Mouse (Mus musculus) forebrain, postnatal 0 days (tissue): ENCODE data around the gene Tmed8. TPM values are rescaled to one million over a fixed set of nuclear protein-coding genes. Genes with fewer than 3 reads are reported as not detected.
"Not testable (repeated sequence)": the region's sequence is repeated elsewhere in the genome, so short reads cannot be mapped to it uniquely, and the experiment has no call there.

Experiments
- ATAC-seq: fragments of 200-750 bp; cut with Nextera tagmentation; 2 replicates; pipeline ENCODE4 v1.8.0; 2017; ENCODE audit warnings: mild to moderate bottlenecking, moderate library complexity
- DNase-seq: peaks from one replicate; pipeline ENCODE4 v3.0.0-alpha.2; 2015
- H3K27ac ChIP-seq: fragments of 300-500 bp; sonication (generic); 2 replicates; pipeline ENCODE4 v1.5.1; 2014; ENCODE audit warnings: low read depth, mild to moderate bottlenecking, antibody characterized with exemption, low read length, moderate library complexity, mixed read lengths
- H3K27me3 ChIP-seq: fragments of 300-500 bp; sonication (generic); 2 replicates; pipeline ENCODE4 v1.6.1; 2014; ENCODE audit warnings: mild to moderate bottlenecking, low read length, mixed read lengths; ENCODE audit not compliant: insufficient read depth
- H3K36me3 ChIP-seq: fragments of 300-500 bp; sonication (generic); 2 replicates; pipeline ENCODE4 v1.6.1; 2014; ENCODE audit warnings: mild to moderate bottlenecking, moderate library complexity; ENCODE audit not compliant: insufficient read depth
- H3K4me1 ChIP-seq: fragments of 300-500 bp; sonication (generic); 2 replicates; pipeline ENCODE4 v1.6.1; 2014; ENCODE audit warnings: antibody characterized with exemption; ENCODE audit not compliant: insufficient read depth
- H3K4me2 ChIP-seq: fragments of 300-500 bp; sonication (generic); 2 replicates; pipeline ENCODE4 v1.6.1; 2014; ENCODE audit warnings: low read depth, mild to moderate bottlenecking, moderate library complexity
- H3K4me3 ChIP-seq: fragments of 300-500 bp; sonication (generic); 2 replicates; pipeline ENCODE4 v1.5.1; 2014; ENCODE audit warnings: low read depth, low read length, mixed read lengths
- H3K9ac ChIP-seq: fragments of 300-500 bp; sonication (generic); 2 replicates; pipeline ENCODE4 v1.6.1; 2014; ENCODE audit warnings: mild to moderate bottlenecking
- H3K9me3 ChIP-seq: fragments of 300-500 bp; sonication (generic); 2 replicates; pipeline ENCODE4 v1.6.1; 2016; ENCODE audit warnings: low read length
- CTCF ChIP-seq: sonication (generic); IDR thresholded peaks from 2 replicates; pipeline ENCODE4 v1.5.1; 2016; ENCODE audit warnings: antibody characterized with exemption, control low read depth, low read depth
- WGBS: fragments of 180-500 bp; shearing (Covaris S2); extraction: QIAGEN DNeasy Blood & Tissue Kit; methylation state at CpG from one replicate; pipeline ENCODE4 v1.1.7; 2014; 5-methylcytosine and 5-hydroxymethylcytosine counted together
- polyA plus RNA-seq: library from polyadenylated mRNA; unstranded; fragments of >200 nt; fragmentation: Nextera tagmentation; extraction: Ambion mirVana; gene quantifications from 2 replicates; pipeline ENCODE4 v1.2.1, GENCODE M21; 2015
- total RNA-seq: library from RNA; depleted of rRNA; stranded (reverse); fragments of >200 nt; gene quantifications from 2 replicates; pipeline ENCODE4 v1.2.3, GENCODE M21; 2014

Tmed8 gene
- total and polyA plus RNA-seq, 2 experiments from 2014 or later = 3.2 to 16.4 TPM

- no peak overlapping the region for H3K27ac ChIP-seq
- H3K4me1 ChIP-seq = no peaks in the 10 kb centered on the region
- no peak for TF ChIP-seq CTCF
- H3K27me3 ChIP-seq = no peaks in the 10 kb centered on the region
- 76% methylated on average over 1 of the region's 1 CpGs for WGBS
- DNase-seq = no peak
- no peak overlapping the region for H3K4me2 ChIP-seq
- H3K9ac ChIP-seq = no peak overlapping the region
- no peaks in the 10 kb centered on the region for H3K9me3 ChIP-seq
- ATAC-seq = no peak
- H3K36me3 ChIP-seq = peaks cover 15% of the 10 kb centered on the region; the same call in 1 of the 2 replicates
- no peak overlapping the region for H3K4me3 ChIP-seq
Observed at GRCm38 (mm10) chr12:87160310-87160709, 39.9 kb downstream of the Tmed8 start.

DNA sequence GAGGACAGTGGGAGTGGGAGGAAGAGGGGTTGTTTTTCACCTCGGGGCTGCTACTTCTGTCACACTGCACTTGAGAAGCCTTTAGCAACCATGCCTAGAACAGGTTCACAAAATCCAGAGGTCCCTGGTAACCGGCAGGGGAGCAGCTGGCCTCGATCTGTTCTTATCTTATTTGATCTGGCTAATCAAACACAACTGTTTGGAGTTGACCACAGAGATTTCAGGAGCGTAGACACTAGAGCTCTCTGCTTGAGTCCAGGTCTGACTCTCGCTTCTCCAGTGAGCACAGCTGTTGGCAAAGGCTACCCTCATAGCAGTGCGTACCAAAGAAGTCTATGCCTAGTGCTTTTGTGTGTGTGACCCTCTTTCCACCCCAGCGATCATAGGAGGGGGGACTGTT, 42.2 kb downstream of the Tmed8 start:
- 72% methylated on average over 7 of the region's 7 CpGs for WGBS
- H3K9me3 ChIP-seq = no peaks in the 10 kb centered on the region
- H3K36me3 ChIP-seq = peaks cover 10% of the 10 kb centered on the region; the same call in 1 of the 2 replicates
- ATAC-seq = no peak
- H3K9ac ChIP-seq = no peak overlapping the region
- no peaks in the 10 kb centered on the region for H3K4me1 ChIP-seq
- no peak overlapping the region for H3K4me2 ChIP-seq
- no peak overlapping the region for H3K27ac ChIP-seq
- DNase-seq = no peak
- H3K27me3 ChIP-seq = no peaks in the 10 kb centered on the region
- H3K4me3 ChIP-seq = no peak overlapping the region
- no peak for TF ChIP-seq CTCF

DNA sequence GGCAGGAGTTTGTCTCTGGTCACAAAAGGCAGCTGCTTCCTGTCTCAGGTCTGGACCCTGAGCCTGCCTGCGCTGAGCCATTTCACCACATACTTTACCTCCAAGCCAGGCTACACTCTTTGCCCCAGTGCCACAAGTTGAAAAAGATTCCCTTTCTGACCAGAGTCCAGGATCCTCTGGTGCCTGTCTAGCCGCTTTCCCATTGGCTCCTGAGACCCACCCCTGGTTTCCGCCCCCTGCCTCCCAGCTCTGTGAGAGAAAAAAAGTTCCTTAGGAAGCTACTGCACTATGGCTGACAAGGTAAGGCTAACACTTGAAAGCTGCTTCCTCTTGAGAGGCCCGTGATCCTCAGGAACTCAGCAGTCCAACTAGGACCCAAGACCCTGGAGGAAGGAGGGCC, 42.9 kb downstream of the Tmed8 start:
- no peak for DNase-seq
- H3K36me3 ChIP-seq = peaks cover 7% of the 10 kb centered on the region; the same call in 1 of the 2 replicates
- no peak for ATAC-seq
- no peak overlapping the region for H3K27ac ChIP-seq
- H3K4me1 ChIP-seq = no peaks in the 10 kb centered on the region
- H3K4me3 ChIP-seq = no peak overlapping the region
- no peak for TF ChIP-seq CTCF
- no peak overlapping the region for H3K9ac ChIP-seq
- H3K4me2 ChIP-seq = no peak overlapping the region
- H3K27me3 ChIP-seq = no peaks in the 10 kb centered on the region
- 55% methylated on average over 4 of the region's 4 CpGs for WGBS
- no peaks in the 10 kb centered on the region for H3K9me3 ChIP-seq

- not testable (repeated sequence) for ATAC-seq, H3K4me3 ChIP-seq, H3K9ac ChIP-seq, H3K27me3 ChIP-seq, H3K27ac ChIP-seq, DNase-seq, H3K36me3 ChIP-seq, H3K4me2 ChIP-seq, H3K4me1 ChIP-seq, H3K9me3 ChIP-seq
- WGBS = 81% methylated on average over 4 of the region's 4 CpGs
Observed at GRCm38 (mm10) chr12:87154448-87154847, 45.8 kb downstream of the Tmed8 start.

GRCm38 (mm10) chr12:87149471-87149870, 50.8 kb downstream of the Tmed8 start:
- no peak overlapping the region for H3K9ac ChIP-seq
- H3K4me1 ChIP-seq = no peaks in the 10 kb centered on the region
- TF ChIP-seq CTCF = no peak
- H3K4me2 ChIP-seq = no peak overlapping the region
- DNase-seq (no peak), ATAC-seq (no peak)
- no peaks in the 10 kb centered on the region for H3K27me3 ChIP-seq
- no peaks in the 10 kb centered on the region for H3K9me3 ChIP-seq
- H3K27ac ChIP-seq = no peak overlapping the region
- no peak overlapping the region for H3K4me3 ChIP-seq
- H3K36me3 ChIP-seq = no peaks in the 10 kb centered on the region
- 96% methylated on average over 5 of the region's 5 CpGs for WGBS

GRCm38 (mm10) chr12:87148136-87148535, 52.1 kb downstream of the Tmed8 start:
- ATAC-seq (no peak), DNase-seq (no peak)
- no peak for TF ChIP-seq CTCF
- WGBS = 24% methylated on average over 15 of the region's 15 CpGs
- Histone ChIP-seq H3K36me3 (no peaks in the 10 kb centered on the region), H3K9me3 (no peaks in the 10 kb centered on the region), H3K27me3 (no peaks in the 10 kb centered on the region), H3K9ac (peak overlapping the region; percentile 83), H3K27ac (peak overlapping the region; percentile 96), H3K4me1 (no peaks in the 10 kb centered on the region), H3K4me3 (peak overlapping the region; percentile 98), H3K4me2 (peak overlapping the region; percentile 56)

- Histone ChIP-seq H3K36me3 (no peaks in the 10 kb centered on the region), H3K27ac (peak within 1 kb of the TSS; percentile 96), H3K9ac (peak within 1 kb of the TSS; percentile 83), H3K4me3 (peak within 1 kb of the TSS; percentile 98), H3K4me1 (no peaks in the 10 kb centered on the region), H3K27me3 (no peaks in the 10 kb centered on the region), H3K4me2 (peak within 1 kb of the TSS; percentile 56), H3K9me3 (no peaks in the 10 kb centered on the region)
- no peak; the same call in 1 of the 2 replicates for TF ChIP-seq CTCF
- DNase-seq = peak; percentile 93
- peak; percentile 96 for ATAC-seq
- WGBS = 1% methylated on average over 61 of the region's 61 CpGs
Observed at GRCm38 (mm10) chr12:87147395-87148089, 52.7 kb downstream of the Tmed8 start, which contains the start of gene Pomt2. Gene Pomt2 (minus strand): TSS chr12:87147968.
